Mouse (Mus musculus) kidney, embryonic 15.5 days (tissue): ENCODE data around the gene Galnt17. TPM values are rescaled to one million over a fixed set of nuclear protein-coding genes. Genes with fewer than 3 reads are reported as not detected.
A peak's percentile ranks its signal among the peaks of the same experiment; 100 is the strongest.

ENCODE experiments used
- ATAC-seq: fragments of 200-750 bp; cut with Nextera tagmentation; replicated peaks from 2 replicates; pipeline ENCODE4 v1.8.0; 2017; ENCODE audit warnings: moderate TSS enrichment; ENCODE audit not compliant: low FRiP score
- H3K27ac ChIP-seq: fragments of 300-500 bp; sonication (generic); 2 replicates; pipeline ENCODE4 v1.5.1; 2015; ENCODE audit warnings: mild to moderate bottlenecking, inconsistent platforms
- H3K27me3 ChIP-seq: fragments of 300-500 bp; sonication (generic); 2 replicates; pipeline ENCODE4 v1.6.1; 2015; ENCODE audit warnings: inconsistent platforms
- H3K36me3 ChIP-seq: fragments of 300-500 bp; sonication (generic); 2 replicates; pipeline ENCODE4 v1.6.1; 2015; ENCODE audit warnings: inconsistent platforms
- H3K4me1 ChIP-seq: fragments of 300-500 bp; sonication (generic); 2 replicates; pipeline ENCODE4 v1.6.1; 2015; ENCODE audit warnings: inconsistent platforms
- H3K4me2 ChIP-seq: fragments of 300-500 bp; sonication (generic); 2 replicates; pipeline ENCODE4 v1.6.1; 2015; ENCODE audit warnings: moderate library complexity, mild to moderate bottlenecking, inconsistent platforms
- H3K4me3 ChIP-seq: fragments of 300-500 bp; sonication (generic); replicated peaks from 2 replicates; pipeline ENCODE4 v1.5.1; 2015; ENCODE audit warnings: mild to moderate bottlenecking, inconsistent platforms
- H3K9ac ChIP-seq: fragments of 300-500 bp; sonication (generic); 2 replicates; pipeline ENCODE4 v1.6.1; 2015; ENCODE audit warnings: mild to moderate bottlenecking, inconsistent platforms
- H3K9me3 ChIP-seq: fragments of 300-500 bp; sonication (generic); replicated peaks from 2 replicates; pipeline ENCODE4 v1.6.1; 2016; ENCODE audit warnings: inconsistent platforms
- WGBS: fragments of 180-500 bp; shearing (Covaris S2); methylation state at CpG from one replicate; pipeline ENCODE4 v1.1.7; 2015; ENCODE audit warnings: mixed read lengths; 5-methylcytosine and 5-hydroxymethylcytosine counted together
- polyA plus RNA-seq: library from polyadenylated mRNA; unstranded; fragments of >200 nt; fragmentation: Nextera tagmentation; extraction: Ambion mirVana; gene quantifications from 2 replicates; pipeline ENCODE4 v1.2.1, GENCODE M21; 2015

Gene Galnt17
- polyA plus RNA-seq, 1 experiment from 2014 or later, result 2.7 TPM

- Histone ChIP-seq H3K27me3 (no peaks in the 10 kb centered on the region), H3K9ac (no peak overlapping the region), H3K9me3 (no peaks in the 10 kb centered on the region), H3K4me3 (no peak overlapping the region), H3K4me1 (no peaks in the 10 kb centered on the region), H3K27ac (no peak overlapping the region), H3K4me2 (no peak overlapping the region), H3K36me3 (no peaks in the 10 kb centered on the region)
- no peak for ATAC-seq
- 66% methylated on average over 7 of the region's 7 CpGs for WGBS
Observed at GRCm38 (mm10) chr5:131177851-131178250, 130.4 kb downstream of the Galnt17 start.

- Histone ChIP-seq H3K27me3 (no peaks in the 10 kb centered on the region), H3K4me3 (no peak overlapping the region), H3K9ac (no peak overlapping the region), H3K36me3 (no peaks in the 10 kb centered on the region), H3K9me3 (no peaks in the 10 kb centered on the region), H3K4me2 (no peak overlapping the region), H3K4me1 (no peaks in the 10 kb centered on the region), H3K27ac (no peak overlapping the region)
- no peak for ATAC-seq
- 42% methylated on average over 2 of the region's 2 CpGs for WGBS
Observed at GRCm38 (mm10) chr5:131177168-131177567, 131.1 kb downstream of the Galnt17 start.

- Histone ChIP-seq H3K9ac (no peak overlapping the region), H3K36me3 (no peaks in the 10 kb centered on the region), H3K4me3 (no peak overlapping the region)
Observed at GRCm38 (mm10) chr5:131169186-131169585, 139.1 kb downstream of the Galnt17 start.

GRCm38 (mm10) chr5:131167366-131167765 lies 140.9 kb downstream of the Galnt17 start:
- 76% methylated on average over 5 of the region's 5 CpGs for WGBS
- Histone ChIP-seq H3K27ac (no peak overlapping the region), H3K27me3 (no peaks in the 10 kb centered on the region), H3K9ac (no peak overlapping the region), H3K4me3 (no peak overlapping the region), H3K36me3 (no peaks in the 10 kb centered on the region), H3K9me3 (no peaks in the 10 kb centered on the region), H3K4me1 (no peaks in the 10 kb centered on the region), H3K4me2 (no peak overlapping the region)
- no peak for ATAC-seq

More at GRCm38 (mm10) chr5:131169186-131169585, 139.1 kb downstream of the Galnt17 start:
- Histone ChIP-seq H3K4me1 (no peaks in the 10 kb centered on the region), H3K27me3 (no peaks in the 10 kb centered on the region), H3K9me3 (no peaks in the 10 kb centered on the region), H3K27ac (no peak overlapping the region), H3K4me2 (no peak overlapping the region)
- 72% methylated on average over 6 of the region's 6 CpGs for WGBS
- no peak for ATAC-seq

GRCm38 (mm10) chr5:131165681-131166080 lies 142.6 kb downstream of the Galnt17 start:
- 84% methylated on average over 7 of the region's 7 CpGs for WGBS
- Histone ChIP-seq H3K27ac (no peak overlapping the region), H3K9me3 (no peaks in the 10 kb centered on the region), H3K9ac (no peak overlapping the region), H3K4me3 (no peak overlapping the region), H3K4me1 (no peaks in the 10 kb centered on the region), H3K4me2 (no peak overlapping the region), H3K36me3 (no peaks in the 10 kb centered on the region), H3K27me3 (no peaks in the 10 kb centered on the region)
- no peak for ATAC-seq

GRCm38 (mm10) chr5:131157866-131158265 lies 150.4 kb downstream of the Galnt17 start:
- H3K4me2 ChIP-seq, result no peak overlapping the region
- H3K27ac ChIP-seq, result no peak overlapping the region
- H3K4me3 ChIP-seq, result no peak overlapping the region
- no peaks in the 10 kb centered on the region for H3K27me3 ChIP-seq
- no peak for ATAC-seq
- 20% methylated on average over 4 of the region's 4 CpGs for WGBS
- H3K4me1 ChIP-seq, result peaks cover 8% of the 10 kb centered on the region; the same call in 1 of the 2 replicates
- H3K9me3 ChIP-seq, result no peaks in the 10 kb centered on the region
- no peaks in the 10 kb centered on the region for H3K36me3 ChIP-seq
- H3K9ac ChIP-seq, result no peak overlapping the region

GRCm38 (mm10) chr5:131156323-131156722 lies 152.0 kb downstream of the Galnt17 start:
- no peak overlapping the region for H3K4me2 ChIP-seq
- H3K27me3 ChIP-seq, result no peaks in the 10 kb centered on the region
- no peak overlapping the region for H3K27ac ChIP-seq
- 87% methylated on average over 3 of the region's 3 CpGs for WGBS
- ATAC-seq, result no peak
- no peaks in the 10 kb centered on the region for H3K36me3 ChIP-seq
- peaks cover 8% of the 10 kb centered on the region; the same call in 1 of the 2 replicates for H3K4me1 ChIP-seq
- no peak overlapping the region for H3K9ac ChIP-seq
- no peak overlapping the region for H3K4me3 ChIP-seq
- no peaks in the 10 kb centered on the region for H3K9me3 ChIP-seq

GRCm38 (mm10) chr5:131142606-131143005 lies 165.7 kb downstream of the Galnt17 start:
- H3K9me3 ChIP-seq, result no peaks in the 10 kb centered on the region
- H3K4me2 ChIP-seq, result no peak overlapping the region
- H3K27ac ChIP-seq, result no peak overlapping the region
- no peaks in the 10 kb centered on the region for H3K36me3 ChIP-seq
- H3K27me3 ChIP-seq, result no peaks in the 10 kb centered on the region
- no peak overlapping the region for H3K4me3 ChIP-seq
- 29% methylated on average over 4 of the region's 4 CpGs for WGBS
- no peak overlapping the region for H3K9ac ChIP-seq
- ATAC-seq, result peak; percentile 60; the same call in 1 of the 2 replicates
- peaks cover 3% of the 10 kb centered on the region; the same call in 1 of the 2 replicates for H3K4me1 ChIP-seq

GRCm38 (mm10) chr5:131134809-131135208 lies 173.5 kb downstream of the Galnt17 start:
- H3K4me2 ChIP-seq, result no peak overlapping the region
- H3K9me3 ChIP-seq, result no peaks in the 10 kb centered on the region; the same call in 1 of the 2 replicates
- no peak overlapping the region for H3K9ac ChIP-seq
- no peaks in the 10 kb centered on the region for H3K36me3 ChIP-seq
- H3K27me3 ChIP-seq, result no peaks in the 10 kb centered on the region
- no peak for ATAC-seq
- H3K4me1 ChIP-seq, result no peaks in the 10 kb centered on the region
- H3K27ac ChIP-seq, result no peak overlapping the region
- H3K4me3 ChIP-seq, result no peak overlapping the region

- Histone ChIP-seq H3K9me3 (no peaks in the 10 kb centered on the region), H3K27me3 (no peaks in the 10 kb centered on the region), H3K36me3 (no peaks in the 10 kb centered on the region), H3K4me1 (no peaks in the 10 kb centered on the region), H3K4me2 (no peak overlapping the region), H3K4me3 (no peak overlapping the region), H3K27ac (no peak overlapping the region), H3K9ac (no peak overlapping the region)
- no peak for ATAC-seq
- 80% methylated on average over 8 of the region's 8 CpGs for WGBS
Observed at GRCm38 (mm10) chr5:131120296-131120840, 187.9 kb downstream of the Galnt17 start.

- WGBS, result 76% methylated on average over 4 of the region's 4 CpGs
- Histone ChIP-seq H3K4me2 (no peak overlapping the region), H3K4me1 (no peaks in the 10 kb centered on the region), H3K4me3 (no peak overlapping the region), H3K9ac (no peak overlapping the region), H3K27ac (no peak overlapping the region), H3K36me3 (no peaks in the 10 kb centered on the region), H3K27me3 (no peaks in the 10 kb centered on the region), H3K9me3 (no peaks in the 10 kb centered on the region)
- ATAC-seq, result no peak
Observed at GRCm38 (mm10) chr5:131119896-131120295, 188.4 kb downstream of the Galnt17 start.

GRCm38 (mm10) chr5:131117391-131118040 lies 190.8 kb downstream of the Galnt17 start:
- no peak overlapping the region for H3K4me3 ChIP-seq
- WGBS, result 92% methylated on average over 5 of the region's 5 CpGs
- H3K27me3 ChIP-seq, result no peaks in the 10 kb centered on the region
- ATAC-seq, result no peak
- H3K4me1 ChIP-seq, result no peaks in the 10 kb centered on the region
- no peak overlapping the region for H3K4me2 ChIP-seq
- H3K27ac ChIP-seq, result no peak overlapping the region
- no peak overlapping the region for H3K9ac ChIP-seq
- H3K36me3 ChIP-seq, result no peaks in the 10 kb centered on the region
- no peaks in the 10 kb centered on the region for H3K9me3 ChIP-seq
